Mouse (Mus musculus) lung, adult 2 months (tissue): ENCODE results near the gene Slc22a5. TPM values are rescaled to one million over a fixed set of nuclear protein-coding genes. Genes with fewer than 3 reads are reported as not detected.
"Not testable (repeated sequence)": the region's sequence is repeated elsewhere in the genome, so short reads cannot be mapped to it uniquely, and the experiment has no call there.

Source experiments
- DNase-seq: peaks from one replicate; pipeline ENCODE4 v3.0.0; 2022
- H3K4me1 ChIP-seq: fragments of 200-500 bp; 2 replicates; pipeline ENCODE4 v1.6.1; 2011; ENCODE audit warnings: low read length; ENCODE audit not compliant: control insufficient read depth, insufficient read depth
- H3K4me3 ChIP-seq: fragments of 200-500 bp; replicated peaks from 2 replicates; pipeline ENCODE3; 2011; ENCODE audit warnings: low read depth, mild to moderate bottlenecking, control low read depth, low read length; ENCODE audit errors: extremely low read depth
- CTCF ChIP-seq: fragments of 200-500 bp; IDR thresholded peaks from 2 replicates; pipeline ENCODE4 v1.5.1; 2011; ENCODE audit warnings: mild to moderate bottlenecking, low read length, control low read depth; ENCODE audit not compliant: insufficient read depth
- POLR2A ChIP-seq: fragments of 200-500 bp; IDR thresholded peaks from 2 replicates; pipeline ENCODE4 v1.6.1; 2011; ENCODE audit warnings: low read depth, mild to moderate bottlenecking, control low read depth, low read length, borderline replicate concordance; ENCODE audit errors: extremely low read depth
- WGBS: fragments of 180-500 bp; shearing (Covaris S2); methylation state at CpG from one replicate; pipeline ENCODE4 v1.1.7; 2018; 5-methylcytosine and 5-hydroxymethylcytosine counted together
- polyA plus RNA-seq: library from polyadenylated mRNA; depleted of rRNA; stranded (reverse); fragments of >200 nt; gene quantifications from 2 replicates; pipeline ENCODE4 v1.2.3, GENCODE M21; 2012

Slc22a5 gene
- polyA plus RNA-seq, 1 experiment, result 23.0 TPM

DNA sequence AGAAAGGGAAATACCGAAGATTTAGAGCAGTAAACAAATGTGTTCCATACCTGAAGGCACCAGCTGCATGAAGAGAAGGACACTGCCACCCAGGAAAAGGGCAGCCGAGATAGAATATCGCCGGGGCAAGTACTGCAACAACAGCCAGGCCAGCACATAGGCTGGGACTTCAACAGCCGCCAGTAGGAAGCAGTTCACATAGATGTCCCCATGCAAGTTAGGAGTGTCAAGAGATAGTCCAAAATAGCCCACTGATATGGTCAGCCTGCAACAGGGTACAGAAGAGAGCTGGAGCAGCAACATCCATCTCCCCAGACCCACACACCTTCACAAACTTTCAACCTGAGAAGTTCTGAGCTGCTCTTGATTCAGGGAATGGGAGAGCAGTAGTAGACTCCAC is 22.3 kb downstream of the Slc22a5 start:
- DNase-seq, result no peak
- 84% methylated on average over 5 of the region's 5 CpGs for WGBS
- Histone ChIP-seq H3K4me3 (no peak overlapping the region), H3K4me1 (peaks cover 7% of the 10 kb centered on the region)
- no peak for TF ChIP-seq POLR2A
- TF ChIP-seq CTCF, result no peak

DNA sequence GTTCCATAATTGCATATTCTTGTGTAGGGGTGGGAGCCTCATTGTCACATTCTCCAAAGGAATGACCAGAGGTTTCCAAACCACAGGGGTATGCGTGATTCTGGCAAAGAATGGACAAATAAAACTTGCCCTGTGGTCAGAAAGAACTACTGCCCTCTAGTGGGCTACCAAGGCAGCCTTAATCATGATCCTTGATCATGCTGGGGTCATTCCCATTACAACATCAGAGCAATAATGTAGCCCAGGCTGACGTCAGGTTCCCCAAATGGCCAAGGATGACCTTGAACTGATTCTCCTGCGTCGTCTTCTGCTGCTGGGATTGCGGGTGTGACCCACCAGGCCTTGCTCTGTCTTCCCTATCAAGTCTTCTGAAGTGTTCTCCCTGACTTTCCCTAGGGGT is 23.1 kb downstream of the Slc22a5 start:
- 28% methylated on average over 5 of the region's 5 CpGs for WGBS
- not testable (repeated sequence) for H3K4me3 ChIP-seq, H3K4me1 ChIP-seq, DNase-seq

DNA sequence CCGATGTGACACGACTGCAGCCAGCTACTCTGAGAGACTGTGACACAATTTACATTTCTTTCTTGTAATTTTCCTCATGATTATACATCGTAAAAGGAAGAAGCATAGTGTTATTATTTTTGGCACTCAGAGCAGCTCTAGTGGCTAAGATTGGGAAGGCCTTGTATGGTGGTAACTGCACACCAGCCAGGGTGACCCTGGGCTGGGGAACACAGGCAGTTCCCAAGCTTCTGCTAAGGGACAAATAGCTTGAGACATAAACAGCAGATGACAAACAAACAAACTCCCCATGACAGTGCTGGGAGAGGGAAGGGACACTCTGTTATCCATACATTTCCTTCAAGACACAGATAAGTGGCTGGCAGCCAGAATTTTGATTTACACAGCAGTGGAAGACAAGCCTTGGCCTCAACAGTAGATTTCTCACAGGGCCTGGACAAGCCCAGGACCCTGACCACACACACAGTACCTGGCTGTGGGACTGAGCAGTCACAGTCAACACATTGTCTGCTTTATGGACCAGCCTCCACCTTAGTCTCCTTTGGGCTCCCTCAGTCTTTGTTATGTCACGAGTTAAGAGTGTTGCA is 26.6 kb downstream of the Slc22a5 start:
- not testable (repeated sequence) for H3K4me1 ChIP-seq, H3K4me3 ChIP-seq, DNase-seq
- 81% methylated on average over 1 of the region's 4 CpGs for WGBS

DNA sequence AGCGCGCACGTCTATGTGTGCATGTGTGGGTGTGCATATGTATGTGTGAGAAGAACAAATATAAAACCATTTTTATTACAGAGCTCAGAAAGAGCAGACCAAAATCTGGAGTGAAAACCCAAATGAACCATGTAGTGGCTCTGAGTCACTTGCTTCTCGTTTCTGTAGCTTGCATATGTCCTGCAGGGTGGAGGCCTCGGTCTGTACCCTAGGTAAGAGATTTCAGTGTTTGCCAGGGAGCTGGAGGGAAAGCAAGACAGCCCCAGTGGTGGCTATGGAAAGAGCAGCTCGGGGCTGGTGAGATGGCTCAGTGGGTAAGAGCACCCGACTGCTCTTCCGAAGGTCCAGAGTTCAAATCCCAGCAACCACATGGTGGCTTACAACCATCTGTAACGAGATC is 30.5 kb downstream of the Slc22a5 start:
- DNase-seq, H3K4me3 ChIP-seq, H3K4me1 ChIP-seq: not testable (repeated sequence)
- WGBS, result 82% methylated on average over 8 of the region's 9 CpGs

DNA sequence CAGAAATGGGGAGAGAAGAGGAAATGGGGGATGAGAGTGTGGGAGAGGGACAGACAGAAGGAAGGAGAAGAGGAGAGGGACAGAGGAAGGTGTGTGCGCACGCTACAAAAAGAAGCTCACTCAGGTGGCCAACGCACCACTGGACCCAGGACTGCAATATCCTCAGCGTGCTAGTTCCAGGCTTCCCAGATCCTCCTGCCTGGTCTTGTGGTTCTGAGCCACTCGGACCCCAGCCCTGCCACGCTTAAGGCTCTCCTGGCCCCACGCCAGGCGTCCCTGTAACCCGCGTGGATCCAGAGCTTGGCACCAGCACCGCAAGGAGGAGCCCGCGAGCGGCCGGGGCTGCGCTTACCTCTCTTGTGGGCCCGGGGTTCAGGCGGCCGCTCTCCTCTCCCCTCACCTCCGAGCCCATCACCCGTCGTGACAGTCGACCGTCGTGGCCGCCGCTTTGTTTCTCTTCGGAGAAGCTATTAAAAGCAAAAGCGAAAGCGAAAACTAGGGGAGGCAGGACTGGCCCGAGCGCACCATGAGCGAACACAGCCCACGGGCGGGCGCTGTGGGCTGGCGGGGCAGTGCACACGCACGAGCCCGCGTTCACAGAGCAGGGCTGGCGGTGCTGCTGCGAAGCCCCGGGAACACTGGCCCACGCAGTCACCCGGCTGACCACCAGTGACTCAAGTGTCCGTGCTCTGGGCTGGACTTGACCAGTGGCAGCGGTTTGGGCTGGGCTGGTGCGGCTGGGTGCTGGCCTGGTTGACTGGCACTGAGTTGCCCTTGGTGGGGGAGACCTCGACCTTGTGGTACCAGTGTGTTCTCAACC is 32.5 kb downstream of the Slc22a5 start, which contains the start of gene Gm12216:
Gene Gm12216, minus strand, starts transcription at position 496 of the 820 bp plus-strand sequence.
- H3K4me3 ChIP-seq, result peak within 1 kb of the TSS; percentile 87
- peak; percentile 46; the same call in 1 of the 2 replicates for TF ChIP-seq POLR2A
- DNase-seq, result peak; percentile 64
- H3K4me1 ChIP-seq, result peaks cover 12% of the 10 kb centered on the region
- 4% methylated on average over 41 of the region's 50 CpGs for WGBS

DNA sequence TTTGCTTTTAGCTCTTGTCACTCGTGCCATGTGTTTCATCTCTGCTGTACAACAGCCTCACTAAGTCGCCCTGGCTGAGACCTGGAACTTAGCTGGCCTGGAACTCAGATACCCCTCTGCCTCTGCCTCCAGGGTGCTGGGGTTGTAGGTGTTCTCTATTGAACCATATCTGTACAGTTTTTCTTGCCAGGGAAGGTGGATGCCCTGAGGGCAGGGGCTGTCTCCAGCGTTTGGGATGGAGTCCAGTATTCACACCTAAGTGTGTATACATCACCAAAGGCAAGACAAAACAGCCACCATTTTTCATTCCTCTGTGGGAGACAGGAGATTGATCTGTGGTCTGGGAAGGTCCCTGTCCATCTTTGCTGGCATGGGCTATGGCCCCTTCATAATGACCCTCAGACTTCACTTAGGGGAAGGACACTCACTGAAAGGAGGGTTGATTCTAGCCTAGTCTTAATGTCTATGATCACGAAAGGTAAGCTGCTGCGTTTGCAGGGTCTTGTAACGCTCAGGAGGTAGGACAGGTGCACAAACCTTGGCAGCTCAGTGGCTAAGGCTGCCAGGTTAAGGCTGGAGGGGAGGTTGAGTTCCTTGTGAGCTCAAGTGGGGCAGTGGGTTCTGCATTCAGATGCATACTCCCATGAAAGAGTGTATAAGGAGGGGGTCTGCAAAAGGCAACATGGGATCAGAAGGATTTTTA is 33.3 kb downstream of the Slc22a5 start:
- WGBS, result 59% methylated on average over 6 of the region's 6 CpGs
- Histone ChIP-seq H3K4me3 (peak overlapping the region; percentile 87), H3K4me1 (peaks cover 18% of the 10 kb centered on the region)
- DNase-seq, result no peak
- no peak for TF ChIP-seq POLR2A
- TF ChIP-seq CTCF, result no peak

DNA sequence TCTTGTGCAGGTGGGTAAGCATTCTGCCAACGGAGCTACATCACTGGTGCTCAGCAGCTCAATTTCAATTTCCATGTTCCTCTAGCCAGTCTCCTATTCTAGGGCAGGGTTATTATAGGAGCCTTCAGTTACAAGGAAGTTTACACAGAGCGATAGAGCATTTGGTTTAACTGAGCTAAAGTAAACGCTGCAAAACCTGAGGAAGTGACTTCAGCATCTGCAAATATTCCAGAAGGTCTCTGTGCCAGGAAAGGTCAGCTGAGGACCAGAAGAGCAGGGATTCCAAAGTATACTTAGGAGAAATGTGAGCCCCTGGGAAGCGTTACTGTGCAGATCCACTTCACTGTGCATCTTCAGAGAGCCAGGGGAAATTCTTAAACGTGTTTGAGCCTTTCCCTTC is 37.8 kb downstream of the Slc22a5 start:
- 12% methylated on average over 5 of the region's 5 CpGs for WGBS

DNA sequence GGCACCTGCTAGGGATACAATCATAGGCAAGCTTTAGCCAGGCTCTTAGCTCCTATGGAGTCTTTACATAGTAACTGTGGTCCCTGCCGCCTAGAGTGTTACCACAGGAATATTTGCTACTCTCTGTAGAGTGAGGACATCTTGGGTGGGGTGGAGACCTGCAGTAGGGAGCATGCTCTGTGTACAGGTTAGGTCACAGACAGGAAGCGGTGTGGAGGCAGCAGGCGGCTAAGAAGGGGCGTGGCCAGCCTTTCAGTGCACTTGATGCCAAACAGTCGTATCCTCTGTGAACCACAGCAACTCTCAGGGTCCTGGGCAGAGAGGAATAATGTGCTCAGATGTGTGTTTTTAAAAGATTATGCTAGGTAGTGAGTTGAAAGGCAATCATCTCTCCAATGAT is 39.7 kb downstream of the Slc22a5 start:
- TF ChIP-seq POLR2A (no peak), CTCF (no peak)

More for the DNA sequence above, 37.8 kb downstream of the Slc22a5 start:
- no peak for DNase-seq
- TF ChIP-seq CTCF, result no peak
- no peak for TF ChIP-seq POLR2A
- H3K4me3 ChIP-seq, result no peak overlapping the region
- H3K4me1 ChIP-seq, result peaks cover 44% of the 10 kb centered on the region

DNA sequence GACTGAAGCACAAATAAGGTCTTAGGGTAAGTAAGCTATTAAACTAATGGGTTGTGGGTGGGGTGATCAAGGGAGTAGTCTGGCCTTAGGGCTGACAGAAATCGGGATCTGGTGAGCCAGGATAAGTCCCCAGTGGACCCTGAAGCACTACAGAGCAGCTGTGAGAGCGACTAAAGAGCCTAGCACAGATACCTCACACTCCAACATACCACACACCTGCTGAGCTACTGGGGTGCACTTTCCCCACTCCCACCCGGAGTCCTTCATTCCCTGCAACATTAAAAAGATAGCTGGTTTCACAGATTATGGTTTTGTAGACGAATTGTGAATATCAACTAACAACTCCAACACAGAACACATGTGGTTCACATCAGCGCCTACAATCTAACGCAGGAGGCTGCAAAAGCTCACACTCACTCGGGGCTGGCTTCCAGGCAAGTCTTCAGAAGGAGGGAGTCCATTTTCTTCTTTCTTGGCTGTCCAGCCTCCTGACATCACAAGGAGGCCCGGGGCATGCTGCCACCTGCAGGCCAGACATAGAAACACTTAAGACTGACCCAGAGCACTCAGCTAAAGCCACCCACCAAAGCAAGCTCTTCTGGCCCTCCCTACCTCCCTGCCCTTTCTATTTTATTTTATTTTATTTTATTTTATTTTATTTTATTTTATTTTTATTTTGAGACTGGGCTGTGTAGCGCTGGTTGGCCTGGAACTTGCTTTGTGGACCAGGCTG is 41.7 kb downstream of the Slc22a5 start:
- 33% methylated on average over 9 of the region's 9 CpGs for WGBS
- H3K4me1 ChIP-seq, result peaks cover 39% of the 10 kb centered on the region
- TF ChIP-seq CTCF, result peak; percentile 84
- no peak for TF ChIP-seq POLR2A
- DNase-seq, result peak; percentile 79
- no peak overlapping the region for H3K4me3 ChIP-seq

More for the DNA sequence above, 39.7 kb downstream of the Slc22a5 start:
- no peak overlapping the region for H3K4me3 ChIP-seq
- peaks cover 37% of the 10 kb centered on the region for H3K4me1 ChIP-seq
- 18% methylated on average over 5 of the region's 5 CpGs for WGBS
- no peak for DNase-seq

DNA sequence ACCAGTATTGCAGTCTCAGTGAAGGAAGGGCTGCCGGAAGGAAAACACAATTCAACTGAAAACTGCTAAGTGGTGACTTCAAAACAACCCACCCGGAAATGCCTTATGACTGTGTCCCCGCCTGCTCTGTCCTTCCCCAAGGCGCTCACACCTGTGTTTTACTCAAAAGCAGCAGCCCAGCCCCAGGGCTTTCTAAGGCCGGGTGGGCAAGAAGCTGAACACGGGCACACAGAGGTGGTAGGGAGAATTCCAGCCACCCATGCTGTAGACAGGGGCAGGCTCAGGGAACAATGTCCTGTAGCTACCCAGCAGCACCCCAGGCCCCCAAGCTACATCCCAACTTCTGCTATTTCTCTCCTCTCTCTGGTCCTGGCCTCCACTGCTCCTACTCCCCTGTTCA is 45.8 kb downstream of the Slc22a5 start:
- Histone ChIP-seq H3K4me3 (no peak overlapping the region), H3K4me1 (peaks cover 11% of the 10 kb centered on the region)
- TF ChIP-seq CTCF (no peak), POLR2A (no peak)
- 53% methylated on average over 6 of the region's 6 CpGs for WGBS
- DNase-seq, result no peak
